Mouse (Mus musculus) embryonic stem cell, embryonic (primary cell): ENCODE measurements around the gene Hacd2.

Experiments
- CTCF ChIA-PET, 4 experiments: fragments of 300-600 bp in 2 of 4; fragments of 350-600 bp in 2 of 4; sonication (Branson Sonifier 250); formaldehyde crosslinking; loops; one replicate each; lab custom pipeline; 2022; ENCODE audit warnings: inconsistent platforms in 2 of 4; lab: Charles Lee
- POLR2A ChIA-PET, 4 experiments: fragments of 300-600 bp in 2 of 4; fragments of 350-600 bp in 2 of 4; sonication (Branson Sonifier 250); formaldehyde crosslinking; loops; one replicate each; lab custom pipeline; 2022; ENCODE audit warnings: antibody characterized with exemption in 4 of 4, inconsistent platforms in 1 of 4; lab: Charles Lee

Hacd2 gene

GRCm38 (mm10) chr16:35033809-35034577 is 11.8 kb downstream of the Hacd2 start:
- POLR2A ChIA-PET, result interaction anchor here (0.5 to 4.2 kb wide), 8 partner anchors 7 to 498 kb away, joined by 3 to 37 read pairs (median 4); partner anchors contain the start of gene Hacd2 (in 2 of the 4)
- CTCF ChIA-PET, result interaction anchor here in 2 of 4 experiments (0.6 to 1.6 kb wide), 2 partner anchors 9 to 11 kb away, joined by 4 read pairs; no protein-coding TSS in a partner anchor

- ChIA-PET POLR2A (interaction anchor here (0.6 to 4.2 kb wide), 4 partner anchors 12 to 383 kb away, joined by 3 to 37 read pairs (median 4); partner anchors contain the start of gene Hacd2 (in 1 of the 4)), CTCF (interaction anchor here in 1 of 4 experiments (1.6 kb wide), 1 partner anchor 10 kb away, joined by 4 read pairs; no protein-coding TSS in a partner anchor)
Measured at GRCm38 (mm10) chr16:35034971-35035370, 12.7 kb downstream of the Hacd2 start.

DNA sequence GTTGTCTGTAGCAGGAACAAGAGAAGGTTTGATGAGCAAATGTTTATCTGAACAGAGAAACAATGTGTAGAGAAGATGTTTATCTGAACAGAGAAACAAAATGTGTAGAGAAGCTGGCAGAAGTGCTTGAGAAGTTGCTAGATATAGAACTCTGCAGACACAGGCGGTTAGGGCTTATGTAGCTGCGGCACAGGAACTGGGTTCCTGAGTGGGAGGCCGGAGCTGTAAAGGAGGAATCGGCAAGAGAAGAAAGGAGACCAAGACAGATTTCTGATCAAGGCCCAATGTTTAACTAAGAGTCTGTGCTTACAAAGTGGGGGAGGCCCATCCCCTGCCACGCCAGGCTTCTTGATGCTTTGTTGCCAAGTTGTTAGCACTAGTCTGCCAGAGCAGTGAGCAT is 14.5 kb downstream of the Hacd2 start:
- ChIA-PET CTCF (interaction anchor here in 2 of 4 experiments (0.6 to 1.2 kb wide), 2 partner anchors 20 to 286 kb away, joined by 3 to 4 read pairs; no protein-coding TSS in a partner anchor), POLR2A (interaction anchor here in 3 of 4 experiments (0.6 to 1.6 kb wide), 10 partner anchors 8 to 465 kb away, joined by 3 to 6 read pairs (median 3); no protein-coding TSS in a partner anchor)

DNA sequence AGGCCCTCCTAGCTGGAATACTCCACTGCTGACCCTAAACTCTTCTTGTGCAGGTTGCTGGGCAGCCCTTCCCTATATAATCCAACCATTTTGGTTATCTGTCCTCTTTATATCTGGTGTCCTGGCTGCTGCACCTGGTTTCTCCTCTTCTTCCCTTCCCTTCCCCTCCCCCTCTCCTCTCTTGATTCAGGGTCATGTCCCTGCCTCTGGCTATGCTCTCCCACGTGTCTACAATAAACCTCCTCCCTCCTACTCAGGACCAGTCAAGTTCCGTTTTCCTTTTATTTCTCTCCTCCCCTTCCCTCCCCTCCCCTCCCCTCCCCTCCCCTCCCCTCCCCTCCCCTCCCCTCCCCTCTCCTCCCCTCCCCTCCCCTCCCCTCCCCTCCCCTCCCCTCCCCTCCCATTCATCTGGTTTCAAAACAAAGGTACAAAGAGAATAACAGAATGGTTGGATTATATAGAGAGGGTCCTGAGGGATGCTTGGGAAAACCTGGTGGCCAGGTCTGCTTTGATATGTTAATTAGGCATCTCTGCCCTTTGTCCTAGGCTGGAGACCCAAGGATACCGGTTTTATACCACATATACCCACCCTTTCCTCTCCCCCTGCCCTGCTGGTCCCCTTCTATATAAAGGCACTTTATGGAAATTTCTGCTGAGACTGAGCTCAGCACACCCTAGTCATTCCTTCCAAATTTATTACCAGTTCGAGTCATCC is 16.3 kb downstream of the Hacd2 start:
- POLR2A ChIA-PET, result interaction anchor here in 3 of 4 experiments (0.6 to 4.1 kb wide), 13 partner anchors 9 to 503 kb away, joined by 3 to 44 read pairs (median 5); partner anchors contain the start of genes Hacd2 (in 2 of the 3) and Sema5b (in 1 of the 3)
- CTCF ChIA-PET, result interaction anchor here in 1 of 4 experiments (0.7 kb wide), 1 partner anchor 136 kb away, joined by 3 read pairs; no protein-coding TSS in a partner anchor

DNA sequence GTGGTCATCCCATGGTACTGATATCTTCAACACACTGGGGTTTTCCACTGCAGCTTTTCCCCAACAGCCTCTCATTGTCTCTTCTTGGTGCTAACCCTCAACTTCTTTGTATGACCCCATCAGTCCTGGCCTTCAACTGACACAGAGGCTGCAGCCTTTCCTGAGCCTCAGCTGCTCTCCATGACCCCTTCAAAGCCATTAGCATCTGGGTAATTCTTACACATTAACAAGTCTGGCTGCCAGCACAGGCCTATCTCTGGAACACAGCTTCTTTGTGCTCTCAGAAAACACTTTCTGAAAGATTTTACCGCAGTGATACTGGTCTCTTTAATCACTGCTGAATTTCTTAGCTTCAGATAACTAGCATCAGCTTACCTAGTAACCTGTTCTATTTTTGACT is 17.9 kb downstream of the Hacd2 start:
- POLR2A ChIA-PET, result interaction anchor here in 3 of 4 experiments (1.1 to 4.1 kb wide), 12 partner anchors 9 to 110 kb away, joined by 3 to 44 read pairs (median 4); partner anchors contain the start of gene Hacd2 (in 1 of the 3)
- CTCF ChIA-PET, result interaction anchor here in 2 of 4 experiments (0.6 to 1.0 kb wide), 3 partner anchors 11 to 257 kb away, joined by 3 to 4 read pairs (median 3); partner anchors contain the start of gene Hacd2 (in 1 of the 2)

DNA sequence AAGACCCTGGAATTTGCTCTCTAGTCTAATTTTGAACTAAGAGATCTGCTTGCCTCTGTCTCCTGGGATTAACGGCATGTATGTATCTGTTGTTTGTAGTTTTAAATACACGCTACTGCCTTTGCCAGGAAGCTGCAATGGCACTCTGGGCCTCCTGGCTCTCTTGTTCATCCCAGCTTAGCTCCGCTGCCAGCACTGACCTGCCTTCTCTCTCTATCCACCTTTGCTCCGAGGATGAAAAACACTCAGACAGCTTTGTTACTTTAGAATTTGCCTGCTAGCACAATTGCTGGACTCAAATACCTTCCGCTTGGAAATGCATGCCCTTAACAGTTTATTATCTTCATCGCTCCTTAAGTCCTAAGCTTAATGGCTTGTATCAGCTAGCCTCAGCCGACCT is 18.8 kb downstream of the Hacd2 start:
- POLR2A ChIA-PET, result interaction anchor here (0.6 to 4.1 kb wide), 20 partner anchors 8 to 587 kb away, joined by 3 to 44 read pairs (median 4); partner anchors contain the start of gene Hacd2 (in 1 of the 4)
- CTCF ChIA-PET, result interaction anchor here in 1 of 4 experiments (0.5 kb wide), 1 partner anchor 1000 kb away, joined by 4 read pairs; no protein-coding TSS in a partner anchor

- CTCF ChIA-PET, result no interaction called here
- POLR2A ChIA-PET, result interaction anchor here in 2 of 4 experiments (1.1 to 6.0 kb wide), 3 partner anchors 6 to 10 kb away, joined by 3 to 44 read pairs (median 4); no protein-coding TSS in a partner anchor
Measured at GRCm38 (mm10) chr16:35046081-35046775, 24.0 kb downstream of the Hacd2 start.

- ChIA-PET CTCF (no interaction called here), POLR2A (interaction anchor here in 3 of 4 experiments (1.3 to 6.0 kb wide), 5 partner anchors 7 to 36 kb away, joined by 3 to 44 read pairs (median 5); no protein-coding TSS in a partner anchor)
Measured at GRCm38 (mm10) chr16:35047272-35047969, 25.2 kb downstream of the Hacd2 start.

DNA sequence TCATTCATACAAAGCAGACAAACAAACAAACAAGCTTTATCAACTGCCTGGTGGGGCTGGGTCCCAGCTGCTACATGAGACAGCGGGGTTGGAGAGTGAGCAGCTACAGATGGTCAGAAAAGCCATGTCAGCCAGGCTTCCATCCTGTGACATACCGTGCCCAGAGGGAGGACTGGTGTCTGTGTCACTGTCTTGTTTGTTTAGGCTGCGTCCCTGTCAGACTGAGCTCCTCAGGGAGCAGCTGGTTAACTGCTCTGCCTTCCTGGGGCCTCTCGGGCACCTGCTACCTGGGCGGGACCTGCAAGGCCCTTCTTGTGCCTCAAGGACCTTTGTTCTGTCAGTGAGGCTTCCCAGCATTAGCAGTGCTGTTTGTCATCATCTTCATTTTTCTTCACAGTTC is 28.8 kb downstream of the Hacd2 start:
- CTCF ChIA-PET, result interaction anchor here in 1 of 4 experiments (0.6 kb wide), 1 partner anchor 151 kb away, joined by 4 read pairs; no protein-coding TSS in a partner anchor
- POLR2A ChIA-PET, result interaction anchor here (0.6 to 6.0 kb wide), 20 partner anchors 8 to 606 kb away, joined by 3 to 44 read pairs (median 4); partner anchors contain the start of gene Hacd2 (in 1 of the 4)

- CTCF ChIA-PET, result no interaction called here
- POLR2A ChIA-PET, result interaction anchor here in 3 of 4 experiments (0.6 to 6.0 kb wide), 8 partner anchors 10 to 311 kb away, joined by 3 to 44 read pairs (median 6); no protein-coding TSS in a partner anchor
Measured at GRCm38 (mm10) chr16:35052191-35052590, 30.0 kb downstream of the Hacd2 start.

DNA sequence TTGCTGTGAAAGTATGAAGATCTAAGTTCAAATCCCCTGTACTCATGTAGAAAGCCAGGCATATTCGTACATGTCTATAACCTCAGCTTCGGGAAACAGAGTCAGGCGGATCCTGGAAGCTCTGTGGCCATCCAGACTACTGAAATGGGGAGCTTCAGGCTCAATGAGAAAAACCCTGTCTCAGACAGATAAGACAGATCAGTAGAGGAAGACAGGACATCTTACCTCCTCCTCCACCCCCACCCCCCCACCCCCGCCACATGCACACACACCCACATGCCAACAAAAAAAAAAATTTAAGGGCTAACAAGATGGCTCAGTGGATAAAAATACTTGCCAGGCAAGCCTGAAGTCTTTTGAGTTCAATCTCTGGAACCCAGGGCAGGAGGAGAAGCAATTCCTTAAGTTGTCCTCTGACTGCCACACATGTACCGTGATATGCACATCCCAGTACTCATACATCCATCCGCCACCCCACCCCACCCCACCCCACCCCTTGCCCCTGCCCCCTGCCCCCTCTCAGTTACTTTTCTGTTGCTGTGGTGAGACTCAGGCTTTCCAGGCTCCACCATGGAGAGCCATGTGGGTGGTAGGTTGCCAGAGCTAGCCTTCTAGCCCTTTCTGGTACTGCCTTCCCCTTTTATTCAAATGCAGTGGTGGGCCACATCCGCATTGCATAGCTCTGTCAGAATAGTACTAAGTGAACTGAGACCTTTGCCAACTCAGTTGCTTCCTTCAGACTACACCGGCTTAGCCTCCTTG is 32.4 kb downstream of the Hacd2 start:
- POLR2A ChIA-PET, result interaction anchor here in 3 of 4 experiments (0.7 to 2.0 kb wide), 11 partner anchors 8 to 287 kb away, joined by 3 to 5 read pairs (median 3); partner anchors contain the start of gene Hacd2 (in 1 of the 3)
- CTCF ChIA-PET, result interaction anchor here in 1 of 4 experiments (0.7 to 1.1 kb wide), 2 partner anchors 152 to 486 kb away, joined by 4 read pairs; partner anchors contain the start of gene Sema5b

GRCm38 (mm10) chr16:35055194-35055506 is 32.9 kb downstream of the Hacd2 start:
- POLR2A ChIA-PET, result interaction anchor here in 3 of 4 experiments (0.9 to 2.0 kb wide), 9 partner anchors 8 to 33 kb away, joined by 3 to 5 read pairs (median 4); partner anchors contain the start of gene Hacd2 (in 1 of the 3)
- CTCF ChIA-PET, result interaction anchor here in 2 of 4 experiments (0.6 to 1.1 kb wide), 2 partner anchors 35 to 153 kb away, joined by 3 to 4 read pairs; no protein-coding TSS in a partner anchor

GRCm38 (mm10) chr16:35055861-35056260 is 33.6 kb downstream of the Hacd2 start:
- POLR2A ChIA-PET, result interaction anchor here in 2 of 4 experiments (0.7 to 1.9 kb wide), 10 partner anchors 9 to 31 kb away, joined by 3 to 5 read pairs (median 3); no protein-coding TSS in a partner anchor
- CTCF ChIA-PET, result interaction anchor here in 3 of 4 experiments (0.6 to 1.7 kb wide), 9 partner anchors 12 to 484 kb away, joined by 3 to 8 read pairs (median 4); partner anchors contain the start of genes Ccdc14 (in 1 of the 3) and Sema5b (in 1 of the 3)

- POLR2A ChIA-PET, result interaction anchor here in 2 of 4 experiments (0.7 to 1.9 kb wide), 8 partner anchors 9 to 30 kb away, joined by 3 to 5 read pairs (median 3); no protein-coding TSS in a partner anchor
- CTCF ChIA-PET, result interaction anchor here in 3 of 4 experiments (0.6 to 1.7 kb wide), 10 partner anchors 12 to 484 kb away, joined by 3 to 8 read pairs (median 4); partner anchors contain the start of genes Ccdc14 (in 1 of the 3) and Sema5b (in 1 of the 3)
Measured at GRCm38 (mm10) chr16:35056306-35056705, 34.1 kb downstream of the Hacd2 start.

DNA sequence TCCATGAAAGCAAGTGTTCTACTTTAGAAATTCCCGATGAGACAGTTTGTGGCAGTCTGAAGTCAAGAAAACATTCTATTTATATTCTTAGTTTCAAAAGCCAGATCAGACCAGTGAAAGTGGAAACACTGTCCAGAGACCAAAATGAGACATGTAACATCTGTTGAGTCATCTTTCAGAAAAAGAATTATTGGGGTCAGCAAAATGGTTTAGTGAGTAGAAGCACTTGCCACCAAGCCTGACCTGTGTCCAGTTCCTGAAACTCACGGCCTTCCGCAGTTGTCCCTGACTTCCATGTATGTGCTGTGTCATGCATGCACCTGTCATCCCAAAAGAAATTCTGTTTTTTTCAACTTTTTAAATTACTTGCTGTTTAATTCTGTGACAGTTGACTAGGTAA is 34.6 kb downstream of the Hacd2 start:
- ChIA-PET POLR2A (interaction anchor here in 2 of 4 experiments (0.8 to 1.9 kb wide), 6 partner anchors 10 to 30 kb away, joined by 3 to 5 read pairs (median 4); no protein-coding TSS in a partner anchor), CTCF (interaction anchor here in 3 of 4 experiments (0.6 to 1.7 kb wide), 8 partner anchors 12 to 483 kb away, joined by 3 to 8 read pairs (median 3); partner anchors contain the start of gene Sema5b (in 1 of the 3))
